Mouse (Mus musculus): ENCODE measurements around the gene Hcst. TPM values are rescaled to one million over a fixed set of nuclear protein-coding genes. Genes with fewer than 3 reads are reported as not detected.

The Hcst gene
- polyA plus RNA-seq, 1 experiment from 2014 or later: 0.45 TPM

Other genes starting within 250 kb of the Hcst start
- 3.5 and 4.1 TPM in 2 replicates for gene Cox7a1, start 235.7 kb downstream of the Hcst start, polyA plus RNA-seq (2014; fragmentation: Nextera tagmentation; extraction: Ambion mirVana)
- gene Capns1, start 221.0 kb downstream of the Hcst start, polyA plus RNA-seq (2014; fragmentation: Nextera tagmentation; extraction: Ambion mirVana): 39.0 and 43.9 TPM in 2 replicates
- 149 and 163 TPM in 2 replicates for gene Polr2i, start 187.9 kb downstream of the Hcst start, polyA plus RNA-seq (2014; fragmentation: Nextera tagmentation; extraction: Ambion mirVana)
- gene Tbcb, start 187.6 kb downstream of the Hcst start, polyA plus RNA-seq (2014; fragmentation: Nextera tagmentation; extraction: Ambion mirVana): 255 and 260 TPM in 2 replicates
- gene Ovol3, start 184.1 kb downstream of the Hcst start, polyA plus RNA-seq (2014; fragmentation: Nextera tagmentation; extraction: Ambion mirVana): not detected in 2 replicates
- 0.19 and 0.28 TPM in 2 replicates for gene Thap8, start 139.8 kb downstream of the Hcst start, polyA plus RNA-seq (2014; fragmentation: Nextera tagmentation; extraction: Ambion mirVana)
- gene Wdr62, start 139.4 kb downstream of the Hcst start, polyA plus RNA-seq (2014; fragmentation: Nextera tagmentation; extraction: Ambion mirVana): 11.3 and 11.5 TPM in 2 replicates
- 66.6 and 92.0 TPM in 2 replicates for gene Clip3, start 128.1 kb downstream of the Hcst start, polyA plus RNA-seq (2014; fragmentation: Nextera tagmentation; extraction: Ambion mirVana)
- 84.3 and 86.0 TPM in 2 replicates for gene Alkbh6, start 111.1 kb downstream of the Hcst start, polyA plus RNA-seq (2014; fragmentation: Nextera tagmentation; extraction: Ambion mirVana)
- gene Syne4, start 105.0 kb downstream of the Hcst start, polyA plus RNA-seq (2014; fragmentation: Nextera tagmentation; extraction: Ambion mirVana): 8.2 and 8.4 TPM in 2 replicates
- gene E130208F15Rik, start 98.1 kb downstream of the Hcst start, polyA plus RNA-seq (2014; fragmentation: Nextera tagmentation; extraction: Ambion mirVana): 0.52 TPM in 1 of 2 replicates, not detected in the other
- gene Sdhaf1, start 96.0 kb downstream of the Hcst start, polyA plus RNA-seq (2014; fragmentation: Nextera tagmentation; extraction: Ambion mirVana): 23.1 and 24.5 TPM in 2 replicates
- 5.3 and 5.9 TPM in 2 replicates for gene Lrfn3, start 57.1 kb downstream of the Hcst start, polyA plus RNA-seq (2014; fragmentation: Nextera tagmentation; extraction: Ambion mirVana)
- gene Tyrobp, start 6.1 kb downstream of the Hcst start, polyA plus RNA-seq (2014; fragmentation: Nextera tagmentation; extraction: Ambion mirVana): 16.6 and 19.7 TPM in 2 replicates
- 0.63 and 1.2 TPM in 2 replicates for gene Nfkbid, start 1.9 kb upstream of the Hcst start, polyA plus RNA-seq (2014; fragmentation: Nextera tagmentation; extraction: Ambion mirVana)
- gene Aplp1, start 25.7 kb upstream of the Hcst start, polyA plus RNA-seq (2014; fragmentation: Nextera tagmentation; extraction: Ambion mirVana): 128 and 134 TPM in 2 replicates
- gene Kirrel2, start 37.8 kb upstream of the Hcst start, polyA plus RNA-seq (2014; fragmentation: Nextera tagmentation; extraction: Ambion mirVana): 0.58 and 0.61 TPM in 2 replicates
- not detected in 2 replicates for gene Nphs1, start 38.5 kb upstream of the Hcst start, polyA plus RNA-seq (2014; fragmentation: Nextera tagmentation; extraction: Ambion mirVana)
- not detected in 2 replicates for gene Prodh2, start 73.8 kb upstream of the Hcst start, polyA plus RNA-seq (2014; fragmentation: Nextera tagmentation; extraction: Ambion mirVana)
- 32.0 and 41.1 TPM in 2 replicates for gene Arhgap33, start 115.2 kb upstream of the Hcst start, polyA plus RNA-seq (2014; fragmentation: Nextera tagmentation; extraction: Ambion mirVana)
- gene Hspb6, start 132.3 kb upstream of the Hcst start, polyA plus RNA-seq (2014; fragmentation: Nextera tagmentation; extraction: Ambion mirVana): 4.2 and 4.6 TPM in 2 replicates
- gene Proser3, start 132.4 kb upstream of the Hcst start, polyA plus RNA-seq (2014; fragmentation: Nextera tagmentation; extraction: Ambion mirVana): 11.3 and 11.5 TPM in 2 replicates
- gene Lin37, start 140.0 kb upstream of the Hcst start, polyA plus RNA-seq (2014; fragmentation: Nextera tagmentation; extraction: Ambion mirVana): 48.7 and 49.7 TPM in 2 replicates
- gene U2af1l4, start 143.4 kb upstream of the Hcst start, polyA plus RNA-seq (2014; fragmentation: Nextera tagmentation; extraction: Ambion mirVana): 90.7 and 94.8 TPM in 2 replicates
- 6.9 and 7.5 TPM in 2 replicates for gene Gm49396, start 143.5 kb upstream of the Hcst start, polyA plus RNA-seq (2014; fragmentation: Nextera tagmentation; extraction: Ambion mirVana)
- gene Psenen, start 143.8 kb upstream of the Hcst start, polyA plus RNA-seq (2014; fragmentation: Nextera tagmentation; extraction: Ambion mirVana): 98.0 and 110 TPM in 2 replicates
- 4.0 and 4.1 TPM in 2 replicates for gene Igflr1, start 145.6 kb upstream of the Hcst start, polyA plus RNA-seq (2014; fragmentation: Nextera tagmentation; extraction: Ambion mirVana)
- gene Kmt2b, start 168.9 kb upstream of the Hcst start, polyA plus RNA-seq (2014; fragmentation: Nextera tagmentation; extraction: Ambion mirVana): 10.3 and 10.7 TPM in 2 replicates
- gene Zbtb32, start 179.1 kb upstream of the Hcst start, polyA plus RNA-seq (2014; fragmentation: Nextera tagmentation; extraction: Ambion mirVana): 0.21 and 0.25 TPM in 2 replicates
- 0.67 and 1.0 TPM in 2 replicates for gene Upk1a, start 193.0 kb upstream of the Hcst start, polyA plus RNA-seq (2014; fragmentation: Nextera tagmentation; extraction: Ambion mirVana)
- 791 and 797 TPM in 2 replicates for gene Cox6b1, start 206.3 kb upstream of the Hcst start, polyA plus RNA-seq (2014; fragmentation: Nextera tagmentation; extraction: Ambion mirVana)
- gene Etv2, start 216.0 kb upstream of the Hcst start, polyA plus RNA-seq (2014; fragmentation: Nextera tagmentation; extraction: Ambion mirVana): not detected in 2 replicates
- 112 and 138 TPM in 2 replicates for gene Rbm42, start 230.5 kb upstream of the Hcst start, polyA plus RNA-seq (2014; fragmentation: Nextera tagmentation; extraction: Ambion mirVana)
- 51.0 and 52.4 TPM in 2 replicates for gene Haus5, start 245.1 kb upstream of the Hcst start, polyA plus RNA-seq (2014; fragmentation: Nextera tagmentation; extraction: Ambion mirVana)

All from midbrain, embryonic 11.5 days (tissue).